Mouse (Mus musculus): ENCODE measurements around the gene Cetn2. TPM values are rescaled to one million over a fixed set of nuclear protein-coding genes. Genes with fewer than 3 reads are reported as not detected.

Gene Cetn2
- 72.8 and 75.1 TPM in 2 replicates for polyA plus RNA-seq (2015; fragmentation: Nextera tagmentation; extraction: Ambion mirVana)

GRCm38 (mm10) chrX:72917884-72918681 is at the start of gene Cetn2, which contains the start of gene Nsdhl:
Cetn2 (minus strand) TSS chrX:72918411.
Nsdhl (plus strand) TSS chrX:72918557.
- Histone ChIP-seq H3K27me3 (peaks cover 6% of the 10 kb centered on the region; the same call in 1 of the 2 replicates), H3K9me3 (no peaks in the 10 kb centered on the region), H3K27ac (peak within 1 kb of the TSS; percentile 33; the same call in 1 of the 2 replicates), H3K36me3 (no peaks in the 10 kb centered on the region), H3K9ac (peak within 1 kb of the TSS; percentile 62), H3K4me2 (replicated peaks) (peak within 1 kb of the TSS; percentile 66), H3K4me1 (peaks cover 6% of the 10 kb centered on the region), H3K4me3 (peak within 1 kb of the TSS; percentile 57)
- ATAC-seq (ENCODE audit: low FRiP score, low read depth): peak; percentile 99
- 18% methylated on average over 41 of the region's 41 CpGs for WGBS

- Histone ChIP-seq H3K9ac (no peak overlapping the region), H3K4me1 (no peaks in the 10 kb centered on the region), H3K9me3 (no peaks in the 10 kb centered on the region), H3K4me3 (no peak overlapping the region), H3K36me3 (no peaks in the 10 kb centered on the region), H3K27ac (no peak overlapping the region), H3K27me3 (no peaks in the 10 kb centered on the region), H3K4me2 (replicated peaks) (no peak overlapping the region)
- WGBS: 78% methylated on average over 3 of the region's 3 CpGs
- no peak for ATAC-seq (ENCODE audit: low FRiP score, low read depth)
Observed at GRCm38 (mm10) chrX:72962743-72963142, 44.5 kb upstream of the Cetn2 start.

GRCm38 (mm10) chrX:72961511-72961910 is 43.3 kb upstream of the Cetn2 start:
- H3K36me3 ChIP-seq: no peaks in the 10 kb centered on the region
- no peaks in the 10 kb centered on the region for H3K27me3 ChIP-seq
- no peaks in the 10 kb centered on the region for H3K9me3 ChIP-seq
- no peak overlapping the region for H3K4me2 ChIP-seq (replicated peaks)
- no peaks in the 10 kb centered on the region for H3K4me1 ChIP-seq
- ATAC-seq (ENCODE audit: low FRiP score, low read depth): no peak
- no peak overlapping the region for H3K9ac ChIP-seq
- no peak overlapping the region for H3K27ac ChIP-seq
- 60% methylated on average over 3 of the region's 3 CpGs for WGBS
- no peak overlapping the region for H3K4me3 ChIP-seq

- WGBS: 84% methylated on average over 4 of the region's 4 CpGs
- no peak overlapping the region for H3K4me3 ChIP-seq
- no peaks in the 10 kb centered on the region for H3K27me3 ChIP-seq
- H3K4me2 ChIP-seq (replicated peaks): no peak overlapping the region
- no peaks in the 10 kb centered on the region for H3K4me1 ChIP-seq
- H3K36me3 ChIP-seq: no peaks in the 10 kb centered on the region
- H3K27ac ChIP-seq: no peak overlapping the region
- ATAC-seq (ENCODE audit: low FRiP score, low read depth): no peak
- no peak overlapping the region for H3K9ac ChIP-seq
- H3K9me3 ChIP-seq: no peaks in the 10 kb centered on the region
Observed at GRCm38 (mm10) chrX:72960431-72960830, 42.2 kb upstream of the Cetn2 start.

GRCm38 (mm10) chrX:72956486-72956885 is 38.3 kb upstream of the Cetn2 start:
- H3K4me3 ChIP-seq: no peak overlapping the region
- no peaks in the 10 kb centered on the region for H3K4me1 ChIP-seq
- H3K27ac ChIP-seq: no peak overlapping the region
- H3K9me3 ChIP-seq: no peaks in the 10 kb centered on the region
- H3K4me2 ChIP-seq (replicated peaks): no peak overlapping the region
- 65% methylated on average over 4 of the region's 4 CpGs for WGBS
- no peak overlapping the region for H3K9ac ChIP-seq
- H3K27me3 ChIP-seq: no peaks in the 10 kb centered on the region
- peaks cover 11% of the 10 kb centered on the region; the same call in 1 of the 2 replicates for H3K36me3 ChIP-seq
- no peak for ATAC-seq (ENCODE audit: low FRiP score, low read depth)

- no peaks in the 10 kb centered on the region for H3K9me3 ChIP-seq
- H3K9ac ChIP-seq: no peak overlapping the region
- 93% methylated on average over 4 of the region's 4 CpGs for WGBS
- no peak overlapping the region for H3K27ac ChIP-seq
- H3K27me3 ChIP-seq: no peaks in the 10 kb centered on the region
- peaks cover 24% of the 10 kb centered on the region; the same call in 1 of the 2 replicates for H3K36me3 ChIP-seq
- no peaks in the 10 kb centered on the region for H3K4me1 ChIP-seq
- ATAC-seq (ENCODE audit: low FRiP score, low read depth): no peak
- H3K4me2 ChIP-seq (replicated peaks): no peak overlapping the region
- no peak overlapping the region for H3K4me3 ChIP-seq
Observed at GRCm38 (mm10) chrX:72953464-72953863, 35.3 kb upstream of the Cetn2 start.

GRCm38 (mm10) chrX:72921391-72921790 is 3.2 kb upstream of the Cetn2 start:
- H3K9ac ChIP-seq: no peak overlapping the region
- peaks cover 6% of the 10 kb centered on the region; the same call in 1 of the 2 replicates for H3K27me3 ChIP-seq
- no peak overlapping the region for H3K4me3 ChIP-seq
- no peak overlapping the region for H3K27ac ChIP-seq
- ATAC-seq (ENCODE audit: low FRiP score, low read depth): no peak
- no peaks in the 10 kb centered on the region for H3K9me3 ChIP-seq
- 81% methylated on average over 2 of the region's 2 CpGs for WGBS
- H3K36me3 ChIP-seq: no peaks in the 10 kb centered on the region
- peaks cover 6% of the 10 kb centered on the region for H3K4me1 ChIP-seq
- H3K4me2 ChIP-seq (replicated peaks): no peak overlapping the region

GRCm38 (mm10) chrX:72918682-72919059 is 460 bp upstream of the Cetn2 start:
- WGBS: 22% methylated on average over 6 of the region's 6 CpGs
- Histone ChIP-seq H3K27ac (no peak overlapping the region), H3K4me1 (peaks cover 6% of the 10 kb centered on the region), H3K9ac (peak overlapping the region; percentile 62), H3K9me3 (no peaks in the 10 kb centered on the region), H3K4me2 (replicated peaks) (peak overlapping the region; percentile 66), H3K27me3 (peaks cover 6% of the 10 kb centered on the region; the same call in 1 of the 2 replicates), H3K36me3 (no peaks in the 10 kb centered on the region), H3K4me3 (peak overlapping the region; percentile 57)
- no peak for ATAC-seq (ENCODE audit: low FRiP score, low read depth)

GRCm38 (mm10) chrX:72911611-72912010 is 6.6 kb downstream of the Cetn2 start:
- 75% methylated on average over 1 of the region's 1 CpGs for WGBS
- no peaks in the 10 kb centered on the region for H3K9me3 ChIP-seq
- no peak for ATAC-seq (ENCODE audit: low FRiP score, low read depth)
- H3K27me3 ChIP-seq: no peaks in the 10 kb centered on the region
- H3K27ac ChIP-seq: no peak overlapping the region
- no peak overlapping the region for H3K4me2 ChIP-seq (replicated peaks)
- H3K4me3 ChIP-seq: no peak overlapping the region
- no peak overlapping the region for H3K9ac ChIP-seq
- H3K4me1 ChIP-seq: no peaks in the 10 kb centered on the region
- no peaks in the 10 kb centered on the region for H3K36me3 ChIP-seq

GRCm38 (mm10) chrX:72908404-72908741 is 9.8 kb downstream of the Cetn2 start:
- no peak overlapping the region for H3K27ac ChIP-seq
- no peaks in the 10 kb centered on the region for H3K4me1 ChIP-seq
- H3K4me2 ChIP-seq (replicated peaks): no peak overlapping the region
- H3K9me3 ChIP-seq: no peaks in the 10 kb centered on the region
- H3K9ac ChIP-seq: no peak overlapping the region
- H3K27me3 ChIP-seq: no peaks in the 10 kb centered on the region
- no peak overlapping the region for H3K4me3 ChIP-seq
- no peak; the same call in 1 of the 2 replicates for ATAC-seq (ENCODE audit: low FRiP score, low read depth)
- H3K36me3 ChIP-seq: no peaks in the 10 kb centered on the region
- 15% methylated on average over 2 of the region's 2 CpGs for WGBS

- no peaks in the 10 kb centered on the region for H3K4me1 ChIP-seq
- H3K4me2 ChIP-seq (replicated peaks): no peak overlapping the region
- no peaks in the 10 kb centered on the region for H3K27me3 ChIP-seq
- WGBS: 72% methylated on average over 6 of the region's 6 CpGs
- H3K4me3 ChIP-seq: no peak overlapping the region
- no peak overlapping the region for H3K27ac ChIP-seq
- H3K9me3 ChIP-seq: no peaks in the 10 kb centered on the region
- H3K36me3 ChIP-seq: no peaks in the 10 kb centered on the region
- no peak overlapping the region for H3K9ac ChIP-seq
- no peak; the same call in 1 of the 2 replicates for ATAC-seq (ENCODE audit: low FRiP score, low read depth)
Observed at GRCm38 (mm10) chrX:72907619-72908403, 10.4 kb downstream of the Cetn2 start.

GRCm38 (mm10) chrX:72902530-72902929 is 15.7 kb downstream of the Cetn2 start:
- Histone ChIP-seq H3K9me3 (no peaks in the 10 kb centered on the region), H3K27ac (no peak overlapping the region), H3K4me2 (replicated peaks) (no peak overlapping the region), H3K4me3 (no peak overlapping the region), H3K4me1 (no peaks in the 10 kb centered on the region), H3K36me3 (no peaks in the 10 kb centered on the region), H3K27me3 (no peaks in the 10 kb centered on the region), H3K9ac (no peak overlapping the region)
- ATAC-seq (ENCODE audit: low FRiP score, low read depth): no peak
- 44% methylated on average over 1 of the region's 1 CpGs for WGBS

All from limb, embryonic 13.5 days (tissue).